Mouse (Mus musculus): ENCODE results near the gene Gngt2. TPM values are rescaled to one million over a fixed set of nuclear protein-coding genes. Genes with fewer than 3 reads are reported as not detected.

Gngt2 gene
- polyA plus RNA-seq, 1 experiment from 2014 or later: 14.8 TPM

DNA sequence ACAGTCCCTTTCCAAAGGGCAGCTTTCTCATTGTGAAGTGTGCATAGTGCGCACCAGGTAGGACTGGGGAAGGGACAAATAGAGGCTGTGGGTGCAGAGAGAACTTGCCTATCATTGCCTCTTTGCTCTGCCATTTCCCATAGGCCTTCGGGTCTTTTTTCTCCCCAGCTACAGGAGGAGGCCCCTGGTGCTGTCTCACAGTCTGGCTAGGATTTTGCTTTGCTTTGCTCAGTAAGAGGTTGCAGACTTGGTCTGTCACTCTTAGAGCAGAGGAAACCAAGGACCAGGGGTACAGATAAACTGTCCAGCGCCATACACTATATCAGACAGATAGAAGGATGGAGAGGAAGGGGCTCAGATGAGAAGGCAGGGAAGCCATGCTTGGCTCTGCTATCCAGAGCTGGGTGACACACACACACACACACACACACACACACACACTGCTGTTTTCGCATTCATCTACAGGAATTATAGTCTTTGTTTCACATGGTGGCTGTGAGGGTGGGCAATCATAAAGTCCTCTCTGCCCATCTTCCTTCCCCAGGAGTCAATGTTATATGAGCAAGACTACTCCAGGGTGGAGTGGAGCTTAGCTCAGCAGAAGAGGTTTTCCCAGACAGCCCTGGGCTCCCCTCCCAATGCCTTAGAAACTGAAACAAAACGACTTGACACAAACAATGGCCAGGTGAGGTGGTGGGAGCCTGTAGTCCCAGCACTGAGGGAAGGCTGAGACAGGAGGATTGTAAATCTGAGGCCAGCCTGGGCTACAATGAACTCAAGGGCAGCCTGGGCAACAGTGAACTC, 3.9 kb downstream of the Gngt2 start:
- Histone ChIP-seq H3K9ac (no peak overlapping the region; the same call in 1 of the 2 replicates), H3K27me3 (ENCODE audit: insufficient read depth, low read length) (no peaks in the 10 kb centered on the region), H3K9me3 (ENCODE audit: low read depth, low read length) (no peaks in the 10 kb centered on the region), H3K4me1 (ENCODE audit: insufficient read depth) (peaks cover 15% of the 10 kb centered on the region), H3K4me2 (peak overlapping the region; percentile 50), H3K4me3 (ENCODE audit: low read depth, low read length) (peak overlapping the region; percentile 34), H3K27ac (ENCODE audit: low read depth) (no peak overlapping the region), H3K36me3 (ENCODE audit: insufficient read depth) (no peaks in the 10 kb centered on the region)
- TF ChIP-seq CTCF (IDR thresholded peaks at IDR 0.05; ENCODE audit: low read depth): no peak
- WGBS: 69% methylated on average over 5 of the region's 5 CpGs
- no peak for ATAC-seq (ENCODE audit: insufficient read depth)
- DNase-seq: no peak

DNA sequence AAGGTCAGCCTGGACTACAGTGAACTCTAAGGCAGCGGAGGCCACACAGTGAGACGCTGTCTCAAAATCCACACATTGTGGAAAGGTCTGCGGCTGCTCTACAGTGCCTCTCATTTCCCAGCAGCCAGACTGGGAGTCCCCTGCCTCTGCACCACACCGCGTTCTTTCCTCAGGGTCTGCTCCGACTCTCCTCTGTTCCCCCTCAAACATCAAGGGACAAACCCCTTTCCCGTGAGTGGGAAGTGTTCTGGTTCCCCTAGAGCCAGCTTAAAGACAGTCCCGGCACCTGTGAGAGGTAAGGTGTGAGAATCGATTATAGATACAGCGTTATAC, 4.4 kb downstream of the Gngt2 start:
- no peaks in the 10 kb centered on the region for H3K9me3 ChIP-seq (ENCODE audit: low read depth, low read length)
- no peak for TF ChIP-seq CTCF (IDR thresholded peaks at IDR 0.05; ENCODE audit: low read depth)
- H3K4me3 ChIP-seq (ENCODE audit: low read depth, low read length): peak overlapping the region; percentile 34
- peak overlapping the region; percentile 50 for H3K4me2 ChIP-seq
- 49% methylated on average over 10 of the region's 10 CpGs for WGBS
- H3K36me3 ChIP-seq (ENCODE audit: insufficient read depth): no peaks in the 10 kb centered on the region
- peaks cover 12% of the 10 kb centered on the region for H3K4me1 ChIP-seq (ENCODE audit: insufficient read depth)
- ATAC-seq (ENCODE audit: insufficient read depth) (no peak), DNase-seq (no peak)
- no peaks in the 10 kb centered on the region for H3K27me3 ChIP-seq (ENCODE audit: insufficient read depth, low read length)
- peak overlapping the region; percentile 30; the same call in 1 of the 2 replicates for H3K9ac ChIP-seq
- peak overlapping the region; percentile 60; the same call in 1 of the 2 replicates for H3K27ac ChIP-seq (ENCODE audit: low read depth)

DNA sequence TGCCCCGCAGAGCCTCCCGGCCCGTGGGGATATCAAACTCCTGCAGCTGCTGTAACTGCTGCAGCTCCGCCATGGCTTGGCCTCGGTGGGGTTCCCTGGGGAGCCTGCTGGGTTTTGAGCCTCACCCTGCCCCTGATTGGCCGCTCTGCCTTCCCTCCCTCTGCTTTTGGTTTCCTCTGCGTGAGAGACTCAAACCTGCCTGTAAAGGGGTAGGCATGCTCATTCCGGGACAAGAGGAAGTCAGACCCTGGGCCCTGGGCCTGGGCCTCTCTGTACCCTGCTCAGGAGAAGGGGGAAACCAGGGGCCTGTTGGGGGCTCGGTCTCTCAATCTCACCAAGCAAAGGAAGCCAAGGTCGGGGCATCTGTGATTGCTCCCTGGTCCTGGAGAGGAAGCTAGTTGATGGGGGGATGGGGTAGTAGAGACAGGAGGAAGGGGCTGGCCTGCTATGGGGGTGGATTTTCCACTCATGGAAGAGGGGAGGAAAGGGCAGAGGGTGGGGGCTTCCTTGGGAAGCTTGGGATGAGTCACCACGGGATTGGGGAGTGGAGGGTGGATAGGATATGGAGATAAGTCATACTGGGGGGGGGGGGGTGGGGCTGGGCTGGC, 5.2 kb downstream of the Gngt2 start, which contains the start of gene Abi3:
TSS of gene Abi3 (minus strand) at position 403 of the 608 bp plus-strand sequence.
- WGBS: 16% methylated on average over 11 of the region's 11 CpGs
- ATAC-seq (ENCODE audit: insufficient read depth): peak; percentile 63; the same call in 1 of the 2 replicates

GRCm38 (mm10) chr11:95842953-95843352, 5.9 kb downstream of the Gngt2 start:
- Histone ChIP-seq H3K36me3 (ENCODE audit: insufficient read depth) (no peaks in the 10 kb centered on the region), H3K27me3 (ENCODE audit: insufficient read depth, low read length) (no peaks in the 10 kb centered on the region), H3K4me3 (ENCODE audit: low read depth, low read length) (no peak overlapping the region), H3K9ac (no peak overlapping the region), H3K4me2 (peak overlapping the region; percentile 50), H3K4me1 (ENCODE audit: insufficient read depth) (no peaks in the 10 kb centered on the region), H3K27ac (ENCODE audit: low read depth) (peak overlapping the region; percentile 43; the same call in 1 of the 2 replicates), H3K9me3 (ENCODE audit: low read depth, low read length) (no peaks in the 10 kb centered on the region)
- TF ChIP-seq CTCF (IDR thresholded peaks at IDR 0.05; ENCODE audit: low read depth): no peak
- no peak for DNase-seq
- ATAC-seq (ENCODE audit: insufficient read depth): no peak
- WGBS: 69% methylated on average over 5 of the region's 5 CpGs

More for the DNA sequence above, 5.2 kb downstream of the Gngt2 start, which contains the start of gene Abi3:
- H3K9ac ChIP-seq: peak within 1 kb of the TSS; percentile 30; the same call in 1 of the 2 replicates
- peak within 1 kb of the TSS; percentile 50 for H3K4me2 ChIP-seq
- DNase-seq: peak; percentile 54
- H3K4me1 ChIP-seq (ENCODE audit: insufficient read depth): peaks cover 5% of the 10 kb centered on the region
- H3K27ac ChIP-seq (ENCODE audit: low read depth): peak within 1 kb of the TSS; percentile 60
- no peaks in the 10 kb centered on the region for H3K27me3 ChIP-seq (ENCODE audit: insufficient read depth, low read length)
- no peak for TF ChIP-seq CTCF (IDR thresholded peaks at IDR 0.05; ENCODE audit: low read depth)
- no peaks in the 10 kb centered on the region for H3K9me3 ChIP-seq (ENCODE audit: low read depth, low read length)
- no peaks in the 10 kb centered on the region for H3K36me3 ChIP-seq (ENCODE audit: insufficient read depth)
- H3K4me3 ChIP-seq (ENCODE audit: low read depth, low read length): peak within 1 kb of the TSS; percentile 34

DNA sequence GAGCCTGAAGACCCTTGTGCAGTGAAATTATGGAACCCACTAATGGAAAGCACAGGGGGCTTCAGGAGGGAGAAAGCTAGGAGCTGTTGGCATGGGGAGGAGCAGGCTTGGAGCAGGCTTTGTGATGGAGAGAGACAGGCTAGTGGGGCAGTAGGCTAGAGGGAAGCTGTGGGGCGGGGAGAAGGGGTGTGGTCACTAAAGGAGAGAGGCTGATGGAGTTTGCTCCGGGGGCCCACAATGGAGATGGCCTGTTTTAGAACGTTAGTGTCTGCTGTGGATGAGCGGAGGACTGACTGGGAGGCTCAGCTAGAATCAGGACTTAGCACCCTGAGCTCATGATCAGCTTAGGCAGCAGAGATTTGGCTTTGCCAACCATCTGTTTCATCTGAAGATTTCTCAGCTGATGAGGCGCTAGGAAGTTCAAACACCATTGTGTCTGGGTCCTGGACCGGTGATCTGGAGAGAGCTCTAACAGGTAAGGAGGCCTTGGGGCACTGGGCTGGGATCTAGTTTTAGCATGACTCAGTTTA, 6.5 kb downstream of the Gngt2 start:
- peak overlapping the region; percentile 50; the same call in 1 of the 2 replicates for H3K4me2 ChIP-seq
- no peak overlapping the region for H3K9ac ChIP-seq
- no peaks in the 10 kb centered on the region for H3K36me3 ChIP-seq (ENCODE audit: insufficient read depth)
- DNase-seq (no peak), ATAC-seq (ENCODE audit: insufficient read depth) (no peak)
- TF ChIP-seq CTCF (IDR thresholded peaks at IDR 0.05; ENCODE audit: low read depth): no peak
- no peaks in the 10 kb centered on the region for H3K27me3 ChIP-seq (ENCODE audit: insufficient read depth, low read length)
- no peak overlapping the region for H3K4me3 ChIP-seq (ENCODE audit: low read depth, low read length)
- WGBS: 50% methylated on average over 6 of the region's 6 CpGs
- no peaks in the 10 kb centered on the region for H3K9me3 ChIP-seq (ENCODE audit: low read depth, low read length)
- no peaks in the 10 kb centered on the region for H3K4me1 ChIP-seq (ENCODE audit: insufficient read depth)
- H3K27ac ChIP-seq (ENCODE audit: low read depth): no peak overlapping the region

DNA sequence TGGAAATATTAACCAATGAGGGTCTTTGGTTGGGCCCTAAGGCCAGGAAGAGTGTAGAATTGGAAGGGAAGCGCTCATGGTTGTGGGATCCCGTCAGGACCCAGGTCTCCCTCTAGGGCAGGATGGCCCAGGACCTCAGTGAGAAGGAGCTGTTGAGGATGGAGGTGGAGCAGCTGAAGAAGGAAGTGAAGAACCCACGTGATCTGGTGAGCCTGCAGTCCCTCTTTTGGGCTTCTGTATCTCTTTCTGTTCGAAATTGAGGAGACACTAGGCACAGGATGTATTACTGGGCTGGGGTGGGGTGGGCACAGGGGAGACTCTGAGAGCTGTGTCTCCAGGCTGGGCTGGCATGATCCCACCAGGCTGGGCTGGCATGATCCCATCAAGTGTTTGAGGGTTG, 7.9 kb downstream of the Gngt2 start:
- DNase-seq: no peak
- Histone ChIP-seq H3K4me3 (ENCODE audit: low read depth, low read length) (no peak overlapping the region), H3K9ac (no peak overlapping the region), H3K36me3 (ENCODE audit: insufficient read depth) (no peaks in the 10 kb centered on the region), H3K9me3 (ENCODE audit: low read depth, low read length) (no peaks in the 10 kb centered on the region), H3K4me1 (ENCODE audit: insufficient read depth) (no peaks in the 10 kb centered on the region), H3K27ac (ENCODE audit: low read depth) (no peak overlapping the region), H3K4me2 (no peak overlapping the region), H3K27me3 (ENCODE audit: insufficient read depth, low read length) (no peaks in the 10 kb centered on the region)
- TF ChIP-seq CTCF (IDR thresholded peaks at IDR 0.05; ENCODE audit: low read depth): no peak
- ATAC-seq (ENCODE audit: insufficient read depth): no peak
- WGBS: 58% methylated on average over 4 of the region's 4 CpGs

GRCm38 (mm10) chr11:95850898-95851297, 13.9 kb downstream of the Gngt2 start:
- no peak for ATAC-seq (ENCODE audit: insufficient read depth)

More at GRCm38 (mm10) chr11:95850898-95851297, 13.9 kb downstream of the Gngt2 start:
- no peak overlapping the region for H3K4me3 ChIP-seq (ENCODE audit: low read depth, low read length)
- H3K4me2 ChIP-seq: no peak overlapping the region
- H3K9me3 ChIP-seq (ENCODE audit: low read depth, low read length): no peaks in the 10 kb centered on the region
- no peak for DNase-seq
- no peak overlapping the region for H3K27ac ChIP-seq (ENCODE audit: low read depth)
- WGBS: 68% methylated on average over 2 of the region's 2 CpGs
- TF ChIP-seq CTCF (IDR thresholded peaks at IDR 0.05; ENCODE audit: low read depth): no peak
- no peaks in the 10 kb centered on the region for H3K36me3 ChIP-seq (ENCODE audit: insufficient read depth)
- no peak overlapping the region for H3K9ac ChIP-seq
- H3K4me1 ChIP-seq (ENCODE audit: insufficient read depth): no peaks in the 10 kb centered on the region
- H3K27me3 ChIP-seq (ENCODE audit: insufficient read depth, low read length): no peaks in the 10 kb centered on the region

Data from lung, embryonic 14.5 days (tissue).